Mouse (Mus musculus): ENCODE results near the gene Ryr3. TPM values are rescaled to one million over a fixed set of nuclear protein-coding genes. Genes with fewer than 3 reads are reported as not detected.

The Ryr3 gene
- polyA plus RNA-seq, 1 experiment from 2014 or later: 0.10 TPM

DNA sequence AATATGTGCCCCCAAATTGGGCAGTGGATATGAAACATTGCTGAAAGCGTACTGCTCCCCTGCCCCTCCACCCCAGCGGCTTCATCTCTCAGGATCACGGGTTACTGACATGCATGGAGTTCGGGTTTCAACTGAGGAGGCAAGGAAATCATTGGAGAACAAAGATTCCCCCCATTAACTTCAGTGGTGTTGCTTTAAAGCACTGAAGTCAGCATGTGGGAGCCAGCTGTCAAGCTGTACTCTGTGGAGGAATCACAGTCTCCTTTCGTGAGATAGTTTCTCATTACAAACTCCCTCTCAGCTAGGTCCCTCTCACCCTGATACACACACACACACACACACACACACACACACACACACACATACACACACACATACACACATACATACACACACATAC lies 35.2 kb downstream of the Ryr3 start:
- Histone ChIP-seq H3K9ac (replicated peaks) (no peak overlapping the region), H3K9me3 (no peaks in the 10 kb centered on the region), H3K4me3 (replicated peaks) (no peak overlapping the region), H3K4me1 (replicated peaks) (peaks cover 5% of the 10 kb centered on the region; the same call in 1 of the 2 replicates), H3K27ac (no peak overlapping the region), H3K27me3 (no peaks in the 10 kb centered on the region), H3K36me3 (no peaks in the 10 kb centered on the region), H3K4me2 (no peak overlapping the region)
- no peak for ATAC-seq (ENCODE audit: insufficient number of reproducible peaks, insufficient read depth, low FRiP score, low TSS enrichment, low read depth)
- WGBS: 23% methylated on average over 5 of the region's 5 CpGs

DNA sequence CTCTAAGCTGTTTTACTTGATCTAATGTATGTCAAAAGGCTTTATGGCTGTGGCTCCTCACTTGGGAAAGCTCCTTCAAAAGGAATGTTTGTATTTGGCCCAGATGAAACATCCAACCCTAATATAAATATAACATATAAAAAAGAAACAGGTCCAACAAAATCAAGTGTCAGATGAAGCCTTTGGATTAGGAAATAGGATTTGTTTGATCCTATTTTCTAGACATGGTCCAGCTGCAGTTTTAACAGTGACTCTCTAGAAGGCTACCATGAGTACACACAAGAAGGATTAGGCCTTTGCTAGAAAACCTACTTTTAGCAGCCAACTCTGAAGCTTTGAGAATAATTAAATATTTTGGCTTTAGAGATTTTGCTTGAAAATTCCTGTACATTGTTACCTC lies 38.8 kb downstream of the Ryr3 start:
- no peak overlapping the region for H3K4me3 ChIP-seq (replicated peaks)
- no peak overlapping the region for H3K9ac ChIP-seq (replicated peaks)
- no peaks in the 10 kb centered on the region for H3K9me3 ChIP-seq
- no peaks in the 10 kb centered on the region for H3K27me3 ChIP-seq
- H3K27ac ChIP-seq: no peak overlapping the region
- H3K4me2 ChIP-seq: no peak overlapping the region
- peaks cover 5% of the 10 kb centered on the region; the same call in 1 of the 2 replicates for H3K4me1 ChIP-seq (replicated peaks)
- no peak for ATAC-seq (ENCODE audit: insufficient number of reproducible peaks, insufficient read depth, low FRiP score, low TSS enrichment, low read depth)
- H3K36me3 ChIP-seq: no peaks in the 10 kb centered on the region

DNA sequence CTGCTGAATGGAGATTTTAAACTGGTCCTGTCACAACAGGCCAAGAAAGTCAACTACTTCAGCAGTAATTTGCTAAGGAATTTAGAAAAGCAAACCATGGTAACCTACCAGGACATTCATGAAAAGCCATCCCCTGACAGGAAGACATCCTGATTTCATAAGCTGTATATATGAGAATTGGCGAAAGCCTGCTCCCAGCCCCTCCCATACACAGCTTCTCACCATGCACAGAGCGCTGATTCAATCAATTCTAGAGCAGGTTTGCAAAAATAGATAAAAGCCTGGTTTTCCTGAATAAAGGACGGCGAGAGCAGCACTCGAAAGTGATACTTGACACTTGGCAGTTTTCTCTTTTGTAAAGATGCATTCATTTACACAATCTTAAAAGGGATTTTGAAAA lies 40.6 kb downstream of the Ryr3 start:
- Histone ChIP-seq H3K9me3 (no peaks in the 10 kb centered on the region), H3K4me3 (replicated peaks) (no peak overlapping the region), H3K27me3 (no peaks in the 10 kb centered on the region), H3K4me2 (no peak overlapping the region), H3K4me1 (replicated peaks) (no peaks in the 10 kb centered on the region), H3K36me3 (no peaks in the 10 kb centered on the region), H3K9ac (replicated peaks) (no peak overlapping the region), H3K27ac (no peak overlapping the region)
- no peak for ATAC-seq (ENCODE audit: insufficient number of reproducible peaks, insufficient read depth, low FRiP score, low TSS enrichment, low read depth)
- 88% methylated on average over 5 of the region's 5 CpGs for WGBS

DNA sequence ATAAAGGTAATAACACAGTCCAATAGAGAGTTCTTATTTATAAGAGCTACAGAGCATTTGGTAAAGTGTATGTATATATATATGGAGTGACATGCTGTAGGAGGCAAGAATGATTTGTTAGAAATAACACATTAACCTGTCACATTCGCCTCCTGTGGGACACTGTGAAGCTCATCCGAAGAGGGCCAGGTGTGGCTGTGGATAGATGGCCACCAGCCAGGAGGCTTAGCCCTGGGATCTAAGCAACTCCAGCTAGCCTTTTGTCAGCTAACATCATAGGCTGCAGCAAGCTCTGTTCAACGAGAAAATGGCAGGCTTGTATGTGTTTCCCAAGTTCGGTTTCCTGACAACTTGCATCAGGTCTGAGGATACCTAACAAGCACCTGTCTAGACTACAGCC lies 48.8 kb downstream of the Ryr3 start:
- Histone ChIP-seq H3K4me1 (replicated peaks) (no peaks in the 10 kb centered on the region), H3K36me3 (no peaks in the 10 kb centered on the region), H3K9ac (replicated peaks) (no peak overlapping the region), H3K27ac (no peak overlapping the region), H3K4me3 (replicated peaks) (no peak overlapping the region), H3K4me2 (no peak overlapping the region), H3K27me3 (no peaks in the 10 kb centered on the region), H3K9me3 (no peaks in the 10 kb centered on the region)
- ATAC-seq (ENCODE audit: insufficient number of reproducible peaks, insufficient read depth, low FRiP score, low TSS enrichment, low read depth): no peak
- 85% methylated on average over 4 of the region's 4 CpGs for WGBS

DNA sequence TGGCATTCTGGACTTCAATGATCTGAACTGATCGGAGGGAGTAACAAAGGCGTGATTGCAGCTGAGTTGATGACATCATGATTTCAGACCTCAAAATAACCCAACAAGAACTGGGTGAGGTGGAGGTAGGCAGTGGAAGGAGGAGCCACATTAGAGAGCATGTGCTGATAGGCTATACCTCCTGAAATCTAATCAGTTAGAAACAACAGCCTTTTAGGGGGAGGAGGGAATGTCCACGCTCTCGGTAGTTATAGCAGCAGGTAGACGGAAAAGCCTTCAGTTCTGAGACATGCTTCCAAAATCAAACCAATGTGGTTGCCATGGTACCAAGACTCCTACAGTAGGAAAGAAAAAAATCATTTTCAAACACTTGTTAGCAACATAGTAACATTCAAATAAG lies 55.4 kb downstream of the Ryr3 start:
- H3K4me3 ChIP-seq (replicated peaks): no peak overlapping the region
- H3K9me3 ChIP-seq: no peaks in the 10 kb centered on the region
- no peaks in the 10 kb centered on the region for H3K36me3 ChIP-seq
- H3K4me1 ChIP-seq (replicated peaks): no peaks in the 10 kb centered on the region
- no peak overlapping the region for H3K4me2 ChIP-seq
- H3K27ac ChIP-seq: no peak overlapping the region
- ATAC-seq (ENCODE audit: insufficient number of reproducible peaks, insufficient read depth, low FRiP score, low TSS enrichment, low read depth): no peak
- WGBS: 77% methylated on average over 5 of the region's 5 CpGs
- no peak overlapping the region for H3K9ac ChIP-seq (replicated peaks)
- H3K27me3 ChIP-seq: no peaks in the 10 kb centered on the region

DNA sequence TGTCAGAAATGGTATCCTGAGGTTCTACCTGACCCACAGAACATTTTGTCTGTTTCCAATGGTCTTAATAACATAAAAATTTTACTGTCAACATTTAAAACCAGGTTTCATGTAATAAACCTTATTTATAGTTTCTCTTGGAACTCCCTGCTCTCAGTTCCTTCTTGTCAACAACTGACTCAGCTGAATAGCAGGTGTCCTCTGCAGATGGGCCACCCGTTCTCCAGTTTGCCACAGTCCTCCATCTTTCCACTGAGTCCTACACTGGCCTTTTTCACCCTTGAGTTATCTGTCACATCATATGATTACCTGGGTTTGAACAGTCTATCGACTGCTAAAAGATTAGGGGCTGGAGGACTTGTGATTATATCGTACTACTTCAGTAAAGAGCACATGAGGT lies 79.1 kb downstream of the Ryr3 start:
- Histone ChIP-seq H3K4me3 (replicated peaks) (no peak overlapping the region), H3K9ac (replicated peaks) (no peak overlapping the region)
- no peak for ATAC-seq (ENCODE audit: insufficient number of reproducible peaks, insufficient read depth, low FRiP score, low TSS enrichment, low read depth)

DNA sequence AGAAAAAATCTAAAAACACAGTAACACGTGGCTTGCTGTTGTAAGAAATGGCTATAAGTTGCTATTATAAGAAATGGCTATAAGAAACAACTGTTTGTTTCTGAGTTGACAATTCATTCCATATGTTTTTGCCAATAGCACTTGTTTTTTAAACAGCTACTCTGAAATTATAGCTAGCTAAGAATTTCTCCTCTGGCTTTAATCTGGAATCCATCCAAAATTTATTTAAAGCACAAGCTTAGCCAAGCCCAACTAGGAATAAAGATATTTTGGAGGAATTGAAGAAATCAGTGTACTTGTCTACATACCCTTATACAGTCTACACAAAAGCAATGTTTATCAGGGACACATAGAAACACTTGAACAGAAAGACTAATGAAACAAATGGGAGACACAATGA lies 93.4 kb downstream of the Ryr3 start:
- Histone ChIP-seq H3K27ac (no peak overlapping the region), H3K27me3 (no peaks in the 10 kb centered on the region), H3K4me2 (no peak overlapping the region), H3K4me1 (replicated peaks) (no peaks in the 10 kb centered on the region), H3K36me3 (no peaks in the 10 kb centered on the region), H3K4me3 (replicated peaks) (no peak overlapping the region), H3K9ac (replicated peaks) (no peak overlapping the region), H3K9me3 (no peaks in the 10 kb centered on the region)
- no peak for ATAC-seq (ENCODE audit: insufficient number of reproducible peaks, insufficient read depth, low FRiP score, low TSS enrichment, low read depth)
- WGBS: 48% methylated on average over 1 of the region's 1 CpGs

More for the DNA sequence above, 79.1 kb downstream of the Ryr3 start:
- Histone ChIP-seq H3K4me2 (no peak overlapping the region), H3K27me3 (no peaks in the 10 kb centered on the region), H3K9me3 (no peaks in the 10 kb centered on the region), H3K36me3 (no peaks in the 10 kb centered on the region), H3K27ac (no peak overlapping the region), H3K4me1 (replicated peaks) (no peaks in the 10 kb centered on the region)
- whole genome bisulfite sequencing: 81% methylated on average over 3 of the region's 3 CpGs

DNA sequence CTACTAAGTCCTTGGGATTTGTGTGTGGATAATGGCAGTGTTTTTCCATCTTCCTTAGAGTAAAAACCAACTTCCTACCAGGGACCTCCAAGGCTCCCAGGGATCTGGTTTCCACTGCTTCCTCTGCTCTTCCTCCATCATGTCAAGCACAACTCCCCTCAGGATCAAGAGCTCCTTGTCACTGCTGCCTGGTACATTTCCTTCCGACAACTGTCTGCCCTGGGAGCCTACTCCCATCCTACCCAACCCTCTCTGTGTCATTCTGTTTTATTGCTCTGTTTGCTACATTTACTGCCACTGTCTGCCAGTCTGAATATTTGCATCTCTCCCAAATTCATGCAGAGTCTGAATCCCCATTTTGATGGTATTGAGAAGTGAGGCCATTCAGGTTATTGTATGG lies 97.8 kb downstream of the Ryr3 start:
- Histone ChIP-seq H3K9me3 (no peaks in the 10 kb centered on the region), H3K4me2 (no peak overlapping the region), H3K4me3 (replicated peaks) (no peak overlapping the region), H3K27me3 (no peaks in the 10 kb centered on the region), H3K4me1 (replicated peaks) (no peaks in the 10 kb centered on the region), H3K36me3 (no peaks in the 10 kb centered on the region), H3K27ac (no peak overlapping the region), H3K9ac (replicated peaks) (no peak overlapping the region)
- no peak for ATAC-seq (ENCODE audit: insufficient number of reproducible peaks, insufficient read depth, low FRiP score, low TSS enrichment, low read depth)
- WGBS: 52% methylated on average over 1 of the region's 1 CpGs

DNA sequence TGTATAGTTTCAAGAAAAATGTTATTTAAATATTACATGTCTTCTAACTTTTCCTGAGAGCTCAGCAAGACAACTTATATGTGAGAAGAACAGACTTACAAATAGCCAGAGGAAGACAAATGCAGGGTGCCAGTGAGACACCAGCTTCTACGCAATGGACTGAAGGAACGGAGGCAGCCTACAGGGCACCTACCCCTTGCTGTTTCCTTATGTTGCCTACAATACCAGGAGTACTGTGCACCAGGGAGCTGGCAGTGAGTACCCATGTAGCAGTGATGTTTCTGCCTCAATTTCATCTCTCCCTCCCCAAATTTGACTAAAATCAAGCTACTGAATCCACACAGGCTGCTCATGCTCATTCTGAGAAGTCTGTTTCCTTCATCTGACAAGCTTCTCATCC lies 100.1 kb downstream of the Ryr3 start:
- ATAC-seq (ENCODE audit: insufficient number of reproducible peaks, insufficient read depth, low FRiP score, low TSS enrichment, low read depth): no peak
- WGBS: 95% methylated on average over 2 of the region's 2 CpGs
- H3K9me3 ChIP-seq: no peaks in the 10 kb centered on the region
- no peak overlapping the region for H3K27ac ChIP-seq
- no peak overlapping the region for H3K9ac ChIP-seq (replicated peaks)
- H3K4me1 ChIP-seq (replicated peaks): no peaks in the 10 kb centered on the region
- H3K4me3 ChIP-seq (replicated peaks): no peak overlapping the region
- H3K36me3 ChIP-seq: no peaks in the 10 kb centered on the region
- no peaks in the 10 kb centered on the region for H3K27me3 ChIP-seq
- no peak overlapping the region for H3K4me2 ChIP-seq

DNA sequence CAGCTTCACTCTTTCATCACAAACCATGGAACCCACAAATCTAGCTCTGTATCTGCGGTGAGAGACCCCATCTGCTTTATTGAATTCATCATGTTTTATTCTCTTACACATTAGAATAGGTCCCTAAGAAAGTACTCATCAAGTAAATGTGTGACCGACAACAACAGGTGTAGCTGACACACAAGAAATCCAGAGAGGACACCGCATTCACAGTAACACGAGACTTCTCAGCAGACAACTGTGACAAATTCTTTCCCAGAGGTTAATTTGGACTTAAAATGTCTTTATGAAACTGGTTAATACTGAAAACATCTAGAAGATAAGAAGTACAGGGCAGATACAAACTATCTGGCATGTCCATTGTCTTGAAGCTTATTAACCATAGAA lies 101.0 kb downstream of the Ryr3 start:
- Histone ChIP-seq H3K9me3 (no peaks in the 10 kb centered on the region), H3K27ac (no peak overlapping the region), H3K27me3 (no peaks in the 10 kb centered on the region), H3K4me3 (replicated peaks) (no peak overlapping the region), H3K4me2 (no peak overlapping the region), H3K36me3 (no peaks in the 10 kb centered on the region), H3K9ac (replicated peaks) (no peak overlapping the region), H3K4me1 (replicated peaks) (no peaks in the 10 kb centered on the region)
- ATAC-seq (ENCODE audit: insufficient number of reproducible peaks, insufficient read depth, low FRiP score, low TSS enrichment, low read depth): no peak
- WGBS: 85% methylated on average over 4 of the region's 4 CpGs

DNA sequence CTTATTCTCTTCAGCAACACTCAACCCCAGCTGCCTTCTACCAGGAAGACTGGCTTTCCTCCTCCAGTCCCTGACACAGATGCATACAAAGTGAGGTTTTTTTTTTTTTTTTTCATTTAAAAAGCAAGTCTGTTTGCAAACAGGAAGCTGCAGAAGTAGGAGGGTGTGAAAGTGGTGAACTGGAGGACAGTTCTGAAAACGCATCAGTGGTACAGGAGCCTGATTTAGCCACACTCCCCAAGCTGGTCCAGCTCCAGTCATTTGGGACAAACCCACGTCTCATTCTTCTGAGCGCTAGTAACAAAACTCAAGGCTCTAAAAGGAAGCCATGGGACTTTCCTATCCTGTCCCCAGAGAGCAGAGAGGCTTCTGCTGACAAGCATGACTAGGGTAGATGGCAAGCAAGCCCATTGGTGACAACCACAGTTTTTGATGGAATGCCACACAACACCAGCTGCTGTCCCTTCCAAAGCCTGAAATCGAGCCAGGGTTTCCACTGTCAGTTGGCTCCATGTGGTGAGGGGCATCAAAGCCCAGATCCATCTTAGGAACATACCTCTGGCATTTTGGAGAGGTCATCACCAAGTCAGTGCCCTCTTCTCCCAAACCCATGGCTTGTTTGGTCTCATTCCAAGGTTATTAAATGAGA lies 101.5 kb downstream of the Ryr3 start:
- Histone ChIP-seq H3K4me3 (replicated peaks) (no peak overlapping the region), H3K27me3 (no peaks in the 10 kb centered on the region), H3K9me3 (no peaks in the 10 kb centered on the region), H3K27ac (no peak overlapping the region), H3K4me1 (replicated peaks) (no peaks in the 10 kb centered on the region), H3K9ac (replicated peaks) (no peak overlapping the region), H3K36me3 (no peaks in the 10 kb centered on the region), H3K4me2 (no peak overlapping the region)
- ATAC-seq (ENCODE audit: insufficient number of reproducible peaks, insufficient read depth, low FRiP score, low TSS enrichment, low read depth): no peak
- 83% methylated on average over 4 of the region's 4 CpGs for WGBS

DNA sequence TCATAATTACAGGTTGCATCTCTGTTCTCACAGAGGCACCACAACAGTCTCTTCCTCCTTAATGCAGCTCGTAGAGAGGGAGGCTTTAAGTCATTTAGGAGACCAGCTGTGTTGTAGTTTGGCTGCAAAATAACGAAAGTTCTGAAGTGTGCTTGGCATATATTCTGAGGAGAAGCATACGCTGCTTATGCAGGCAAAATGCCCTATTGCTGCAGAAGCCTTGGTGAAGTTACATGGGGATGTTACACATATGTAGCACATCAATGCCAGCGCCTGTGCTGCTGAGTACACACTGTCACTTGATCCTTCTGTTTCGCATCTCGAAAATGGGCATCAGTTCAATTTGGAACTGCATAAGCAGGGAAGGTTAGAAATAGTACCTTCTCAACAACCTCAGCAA lies 112.3 kb downstream of the Ryr3 start:
- Histone ChIP-seq H3K4me3 (replicated peaks) (no peak overlapping the region), H3K36me3 (no peaks in the 10 kb centered on the region), H3K9ac (replicated peaks) (no peak overlapping the region), H3K27me3 (no peaks in the 10 kb centered on the region), H3K9me3 (no peaks in the 10 kb centered on the region), H3K4me1 (replicated peaks) (no peaks in the 10 kb centered on the region), H3K27ac (no peak overlapping the region), H3K4me2 (no peak overlapping the region)
- WGBS: 83% methylated on average over 6 of the region's 6 CpGs
- no peak for ATAC-seq (ENCODE audit: insufficient number of reproducible peaks, insufficient read depth, low FRiP score, low TSS enrichment, low read depth)
